Mouse (Mus musculus) heart, postnatal 0 days (tissue): ENCODE measurements around the gene Emc1. TPM values are rescaled to one million over a fixed set of nuclear protein-coding genes. Genes with fewer than 3 reads are reported as not detected.

Source experiments
- ATAC-seq: fragments of 200-750 bp; cut with Nextera tagmentation; 2 replicates; pipeline ENCODE4 v1.8.0; 2017; ENCODE audit warnings: low read depth, moderate number of reproducible peaks, moderate library complexity; ENCODE audit not compliant: insufficient read depth
- DNase-seq: peaks from one replicate; pipeline ENCODE4 v3.0.0-alpha.2; 2016; ENCODE audit warnings: low spot score
- H3K27ac ChIP-seq: fragments of 300-500 bp; sonication (generic); 2 replicates; pipeline ENCODE4 v1.5.1; 2014; ENCODE audit warnings: low read depth, mild to moderate bottlenecking
- H3K27me3 ChIP-seq: fragments of 300-500 bp; sonication (generic); 2 replicates; pipeline ENCODE4 v1.6.1; 2014; ENCODE audit warnings: low read length, mixed read lengths; ENCODE audit not compliant: control insufficient read depth, insufficient read depth
- H3K36me3 ChIP-seq: fragments of 300-500 bp; sonication (generic); replicated peaks from 2 replicates; pipeline ENCODE4 v1.6.1; 2014; ENCODE audit warnings: low read length, mixed read lengths; ENCODE audit not compliant: control insufficient read depth, insufficient read depth
- H3K4me1 ChIP-seq: fragments of 300-500 bp; sonication (generic); 2 replicates; pipeline ENCODE4 v1.6.1; 2014; ENCODE audit warnings: antibody characterized with exemption; ENCODE audit not compliant: control insufficient read depth, insufficient read depth
- H3K4me2 ChIP-seq: fragments of 300-500 bp; sonication (generic); 2 replicates; pipeline ENCODE4 v1.6.1; 2014; ENCODE audit warnings: low read depth, mild to moderate bottlenecking, low read length, moderate library complexity
- H3K4me3 ChIP-seq: fragments of 300-500 bp; sonication (generic); 2 replicates; pipeline ENCODE4 v1.5.1; 2014; ENCODE audit warnings: low read depth, low read length
- H3K9ac ChIP-seq: fragments of 300-500 bp; sonication (generic); replicated peaks from 2 replicates; pipeline ENCODE4 v1.6.1; 2014; ENCODE audit warnings: low read depth, low read length, mixed read lengths
- H3K9me3 ChIP-seq: fragments of 300-500 bp; sonication (generic); replicated peaks from 2 replicates; pipeline ENCODE4 v1.6.1; 2016; ENCODE audit warnings: low read length; ENCODE audit not compliant: control insufficient read depth
- CTCF ChIP-seq: IDR thresholded peaks from 2 replicates; pipeline ENCODE4 v1.5.1; 2016; ENCODE audit warnings: antibody characterized with exemption, control low read depth, low read depth
- EP300 ChIP-seq: IDR thresholded peaks from 2 replicates; pipeline ENCODE4 v1.6.1; 2016; ENCODE audit warnings: antibody characterized with exemption, low read depth
- WGBS: fragments of 180-500 bp; shearing (Covaris S2); extraction: QIAGEN DNeasy Blood & Tissue Kit; methylation state at CpG from one replicate; pipeline ENCODE4 v1.1.7; 2014; 5-methylcytosine and 5-hydroxymethylcytosine counted together
- polyA plus RNA-seq: library from polyadenylated mRNA; unstranded; fragments of >200 nt; fragmentation: Nextera tagmentation; extraction: Ambion mirVana; gene quantifications from 2 replicates; pipeline ENCODE4 v1.2.1, GENCODE M21; 2015
- total RNA-seq: library from RNA; depleted of rRNA; stranded (reverse); fragments of >200 nt; gene quantifications from 2 replicates; pipeline ENCODE4 v1.2.3, GENCODE M21; 2014; ENCODE audit warnings: low replicate concordance

The Emc1 gene
- total and polyA plus RNA-seq, 2 experiments from 2014 or later, result 25.3 to 41.5 TPM

DNA sequence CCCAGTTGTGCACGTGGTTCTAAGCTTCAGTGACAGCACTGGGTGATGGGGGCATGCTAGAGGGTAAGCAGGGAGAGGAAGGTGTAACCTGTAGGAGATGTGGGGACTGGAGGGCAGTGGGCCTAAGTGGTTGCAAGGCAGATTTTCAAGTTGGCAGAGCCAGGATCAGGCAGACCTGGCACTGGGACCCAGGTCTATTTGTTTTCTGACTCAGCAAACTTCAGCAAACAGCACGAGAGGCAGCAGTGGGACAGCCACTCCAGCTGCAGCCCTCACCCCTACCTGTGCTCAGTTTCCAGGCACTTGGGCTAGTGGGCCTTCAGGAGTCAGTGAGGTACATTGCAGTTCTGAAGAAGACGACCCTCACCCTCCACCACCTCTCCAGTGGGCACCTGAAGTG lies 4.8 kb downstream of the Emc1 start:
- Histone ChIP-seq H3K36me3 (peaks cover 66% of the 10 kb centered on the region), H3K27ac (no peak overlapping the region), H3K4me3 (no peak overlapping the region), H3K4me2 (no peak overlapping the region), H3K4me1 (0 out of 2 replicates have a peak, but pooled peaks cover 5% of the 10 kb centered on the region), H3K27me3 (no peaks in the 10 kb centered on the region), H3K9me3 (no peaks in the 10 kb centered on the region), H3K9ac (no peak overlapping the region)
- no peak for ATAC-seq
- DNase-seq, result no peak
- TF ChIP-seq EP300, result no peak
- no peak for TF ChIP-seq CTCF
- WGBS, result 94% methylated on average over 3 of the region's 3 CpGs

DNA sequence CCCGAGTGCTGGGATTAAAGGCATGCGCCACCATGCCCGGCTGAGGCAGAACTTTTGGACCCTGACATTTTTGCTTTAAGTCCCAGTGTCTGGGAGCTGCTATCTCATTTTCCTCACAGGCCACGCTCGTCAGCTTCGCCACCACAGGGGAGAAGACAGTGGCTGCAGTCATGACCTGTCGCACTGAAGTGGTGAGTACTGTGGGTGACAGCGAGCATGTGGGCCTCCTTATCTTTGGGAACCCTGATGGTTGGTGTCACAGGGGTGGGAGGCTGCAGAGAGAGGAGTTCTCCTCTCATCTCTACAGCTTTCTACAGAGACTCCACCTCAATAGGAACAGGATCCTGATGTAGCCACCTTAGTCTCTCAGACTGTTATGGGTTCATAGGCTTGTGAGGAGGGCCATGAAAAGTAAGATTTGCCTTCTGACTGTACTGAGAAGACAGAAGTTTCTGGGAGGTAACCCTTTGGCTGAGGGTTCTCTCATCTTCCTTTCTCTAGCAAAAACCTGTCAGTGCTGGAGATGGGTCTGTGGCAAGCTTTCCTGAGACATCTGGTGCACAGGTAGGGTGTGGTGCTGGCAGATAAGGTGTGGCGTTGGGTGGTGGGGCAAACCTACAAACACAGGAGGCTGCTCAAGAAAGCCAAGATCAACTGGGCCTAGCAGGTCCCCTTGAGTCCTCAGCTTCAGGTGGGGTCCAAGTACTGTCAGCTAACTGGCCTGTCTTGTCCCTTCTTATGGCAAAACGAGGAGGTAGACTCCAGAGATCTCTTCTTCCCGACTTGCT lies 8.6 kb downstream of the Emc1 start:
- ATAC-seq (no peak), DNase-seq (no peak)
- no peaks in the 10 kb centered on the region for H3K4me1 ChIP-seq
- peaks cover 93% of the 10 kb centered on the region for H3K36me3 ChIP-seq
- no peak overlapping the region for H3K4me3 ChIP-seq
- WGBS, result 72% methylated on average over 11 of the region's 11 CpGs
- H3K4me2 ChIP-seq, result no peak overlapping the region
- H3K27ac ChIP-seq, result no peak overlapping the region
- TF ChIP-seq CTCF (no peak), EP300 (no peak)
- H3K9ac ChIP-seq, result no peak overlapping the region
- H3K9me3 ChIP-seq, result no peaks in the 10 kb centered on the region
- H3K27me3 ChIP-seq, result no peaks in the 10 kb centered on the region

DNA sequence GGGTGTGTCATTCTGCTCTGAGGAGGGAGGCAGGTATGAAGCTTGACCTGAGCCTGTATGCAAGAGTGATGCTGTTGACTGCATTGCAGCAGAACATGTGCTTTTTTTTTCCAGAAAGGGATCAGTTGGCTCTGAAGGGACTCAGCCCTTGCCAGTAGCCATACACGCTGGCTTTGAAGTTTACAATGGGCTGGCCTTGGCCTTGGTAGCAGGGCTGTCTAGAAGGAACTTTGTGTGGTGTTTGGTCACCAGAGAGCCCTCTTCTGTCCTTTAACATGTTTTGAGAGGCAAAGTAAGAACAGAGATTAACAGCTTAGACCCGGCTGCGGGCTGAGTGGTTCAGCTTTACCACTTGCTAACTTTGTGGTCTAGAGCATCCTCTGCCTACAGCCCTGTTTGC lies 14.9 kb downstream of the Emc1 start:
- Histone ChIP-seq H3K36me3 (peaks cover 94% of the 10 kb centered on the region), H3K27ac (no peak overlapping the region), H3K4me1 (no peaks in the 10 kb centered on the region), H3K27me3 (no peaks in the 10 kb centered on the region), H3K9ac (no peak overlapping the region), H3K4me3 (no peak overlapping the region), H3K9me3 (no peaks in the 10 kb centered on the region), H3K4me2 (no peak overlapping the region)
- ATAC-seq, result no peak
- 87% methylated on average over 3 of the region's 3 CpGs for WGBS
- no peak for TF ChIP-seq CTCF
- DNase-seq, result no peak

- Histone ChIP-seq H3K4me2 (no peak overlapping the region), H3K9ac (no peak overlapping the region), H3K4me1 (no peaks in the 10 kb centered on the region), H3K4me3 (no peak overlapping the region), H3K27ac (no peak overlapping the region), H3K27me3 (no peaks in the 10 kb centered on the region), H3K36me3 (peaks cover 94% of the 10 kb centered on the region), H3K9me3 (no peaks in the 10 kb centered on the region)
- ATAC-seq, result no peak
- no peak for DNase-seq
- 93% methylated on average over 5 of the region's 5 CpGs for WGBS
- TF ChIP-seq EP300 (no peak), CTCF (no peak)
Measured at GRCm38 (mm10) chr4:139368038-139368437, 15.7 kb downstream of the Emc1 start.

- TF ChIP-seq CTCF (no peak), EP300 (no peak)
- DNase-seq (no peak), ATAC-seq (no peak)
- H3K4me1 ChIP-seq, result no peaks in the 10 kb centered on the region
- H3K9ac ChIP-seq, result no peak overlapping the region
- no peak overlapping the region for H3K4me3 ChIP-seq
- no peaks in the 10 kb centered on the region for H3K9me3 ChIP-seq
- no peak overlapping the region for H3K4me2 ChIP-seq
- H3K36me3 ChIP-seq, result peaks cover 81% of the 10 kb centered on the region
- H3K27me3 ChIP-seq, result no peaks in the 10 kb centered on the region
- 90% methylated on average over 4 of the region's 4 CpGs for WGBS
- no peak overlapping the region for H3K27ac ChIP-seq
Measured at GRCm38 (mm10) chr4:139373130-139373529, 20.7 kb downstream of the Emc1 start.

DNA sequence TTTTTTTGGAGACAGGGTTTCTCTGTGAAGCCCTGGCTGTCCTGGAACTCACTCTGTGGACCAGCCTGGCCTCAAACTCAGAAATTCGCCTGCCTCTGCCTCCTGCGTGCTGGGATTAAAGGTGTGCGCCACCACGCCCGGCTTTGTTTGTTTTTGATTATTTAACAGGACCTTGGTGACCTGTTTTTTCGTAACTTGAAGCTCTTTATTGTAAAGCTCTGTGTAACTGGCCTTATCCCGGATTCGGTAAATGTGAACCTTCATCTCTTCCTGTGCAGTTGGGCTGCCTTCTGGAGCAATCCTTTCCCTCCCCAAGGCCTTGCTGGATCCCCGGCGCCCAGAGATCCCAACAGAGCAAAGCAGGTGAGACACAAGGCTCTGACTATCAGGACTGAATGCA lies 21.1 kb downstream of the Emc1 start:
- no peak overlapping the region for H3K27ac ChIP-seq
- no peaks in the 10 kb centered on the region for H3K4me1 ChIP-seq
- no peaks in the 10 kb centered on the region for H3K9me3 ChIP-seq
- ATAC-seq (no peak), DNase-seq (no peak)
- WGBS, result 92% methylated on average over 10 of the region's 10 CpGs
- H3K4me2 ChIP-seq, result no peak overlapping the region
- H3K27me3 ChIP-seq, result no peaks in the 10 kb centered on the region
- TF ChIP-seq EP300 (no peak), CTCF (no peak)
- H3K9ac ChIP-seq, result no peak overlapping the region
- no peak overlapping the region for H3K4me3 ChIP-seq
- H3K36me3 ChIP-seq, result peaks cover 77% of the 10 kb centered on the region
